Mouse (Mus musculus) neural tube, embryonic 14.5 days (tissue): ENCODE data around the gene Tspan2. TPM values are rescaled to one million over a fixed set of nuclear protein-coding genes. Genes with fewer than 3 reads are reported as not detected.

Source experiments
- ATAC-seq: fragments of 200-750 bp; cut with Nextera tagmentation; 2 replicates; pipeline ENCODE4 v1.8.0; 2017; ENCODE audit warnings: low read depth, mild to moderate bottlenecking, moderate TSS enrichment, moderate library complexity
- H3K27ac ChIP-seq: fragments of 300-500 bp; sonication (generic); 2 replicates; pipeline ENCODE4 v1.5.1; 2014; ENCODE audit warnings: low read depth, mild to moderate bottlenecking, control low read depth, low read length, moderate library complexity, mixed read lengths
- H3K27me3 ChIP-seq: fragments of 300-500 bp; sonication (generic); 2 replicates; pipeline ENCODE4 v1.6.1; 2014; ENCODE audit warnings: low read length; ENCODE audit not compliant: control insufficient read depth, insufficient read depth
- H3K36me3 ChIP-seq: fragments of 300-500 bp; sonication (generic); 2 replicates; pipeline ENCODE4 v1.6.1; 2014; ENCODE audit warnings: low read length, mixed read lengths; ENCODE audit not compliant: control insufficient read depth, insufficient read depth
- H3K4me1 ChIP-seq: fragments of 300-500 bp; sonication (generic); 2 replicates; pipeline ENCODE4 v1.6.1; 2014; ENCODE audit warnings: low read length; ENCODE audit not compliant: control insufficient read depth, insufficient read depth
- H3K4me2 ChIP-seq: fragments of 300-500 bp; sonication (generic); 2 replicates; pipeline ENCODE4 v1.6.1; 2014; ENCODE audit warnings: mild to moderate bottlenecking, low read depth, low read length, control low read depth
- H3K4me3 ChIP-seq: fragments of 300-500 bp; sonication (generic); 2 replicates; pipeline ENCODE4 v1.5.1; 2014; ENCODE audit warnings: low read depth, low read length, control low read depth, mixed read lengths
- H3K9ac ChIP-seq: fragments of 300-500 bp; sonication (generic); replicated peaks from 2 replicates; pipeline ENCODE4 v1.6.1; 2014; ENCODE audit warnings: low read depth, mild to moderate bottlenecking, control low read depth, low read length, mixed read lengths
- H3K9me3 ChIP-seq: fragments of 300-500 bp; sonication (generic); 2 replicates; pipeline ENCODE4 v1.6.1; 2016; ENCODE audit warnings: low read length; ENCODE audit not compliant: control insufficient read depth
- WGBS: fragments of 180-500 bp; shearing (Covaris S2); extraction: QIAGEN DNeasy Blood & Tissue Kit; methylation state at CpG from one replicate; pipeline ENCODE4 v1.1.7; 2014; 5-methylcytosine and 5-hydroxymethylcytosine counted together
- polyA plus RNA-seq: library from polyadenylated mRNA; unstranded; fragments of >200 nt; fragmentation: Nextera tagmentation; extraction: Ambion mirVana; gene quantifications from 2 replicates; pipeline ENCODE4 v1.2.1, GENCODE M21; 2014

Tspan2 gene
- polyA plus RNA-seq, 1 experiment from 2014 or later: 16.8 TPM

- Histone ChIP-seq H3K4me1 (no peaks in the 10 kb centered on the region), H3K4me2 (no peak overlapping the region), H3K27me3 (no peaks in the 10 kb centered on the region), H3K9ac (no peak overlapping the region), H3K27ac (no peak overlapping the region), H3K9me3 (no peaks in the 10 kb centered on the region), H3K36me3 (no peaks in the 10 kb centered on the region), H3K4me3 (no peak overlapping the region)
- 92% methylated on average over 4 of the region's 4 CpGs for WGBS
- no peak for ATAC-seq
These were observed 38.7 kb downstream of the Tspan2 start for GRCm38 (mm10) chr3:102773018-102773417.

- no peaks in the 10 kb centered on the region for H3K27me3 ChIP-seq
- no peak for ATAC-seq
- no peaks in the 10 kb centered on the region for H3K36me3 ChIP-seq
- no peak within 1 kb of the TSS for H3K9ac ChIP-seq
- no peak within 1 kb of the TSS for H3K4me2 ChIP-seq
- H3K9me3 ChIP-seq: no peaks in the 10 kb centered on the region
- H3K4me1 ChIP-seq: no peaks in the 10 kb centered on the region
- no peak within 1 kb of the TSS for H3K4me3 ChIP-seq
- no peak within 1 kb of the TSS for H3K27ac ChIP-seq
- WGBS: 69% methylated on average over 2 of the region's 2 CpGs
These were observed 48.3 kb downstream of the Tspan2 start, which contains the start of gene Tshb for GRCm38 (mm10) chr3:102782618-102783017. Gene Tshb, minus strand, starts transcription at chr3:102782718.

- Histone ChIP-seq H3K4me3 (no peak overlapping the region), H3K9ac (no peak overlapping the region), H3K4me1 (no peaks in the 10 kb centered on the region), H3K36me3 (no peaks in the 10 kb centered on the region), H3K27ac (no peak overlapping the region), H3K4me2 (no peak overlapping the region), H3K27me3 (no peaks in the 10 kb centered on the region), H3K9me3 (no peaks in the 10 kb centered on the region)
- 37% methylated on average over 4 of the region's 4 CpGs for WGBS
- ATAC-seq: no peak
These were observed 53.0 kb downstream of the Tspan2 start for GRCm38 (mm10) chr3:102787369-102787768.

- no peaks in the 10 kb centered on the region for H3K9me3 ChIP-seq
- H3K9ac ChIP-seq: no peak overlapping the region
- no peaks in the 10 kb centered on the region for H3K36me3 ChIP-seq
- no peaks in the 10 kb centered on the region for H3K4me1 ChIP-seq
- no peaks in the 10 kb centered on the region for H3K27me3 ChIP-seq
- H3K4me2 ChIP-seq: no peak overlapping the region
- ATAC-seq: no peak; the same call in 1 of the 2 replicates
- 3% methylated on average over 3 of the region's 3 CpGs for WGBS
- no peak overlapping the region for H3K4me3 ChIP-seq
- no peak overlapping the region for H3K27ac ChIP-seq
These were observed 69.6 kb downstream of the Tspan2 start for GRCm38 (mm10) chr3:102803937-102804336.

- Histone ChIP-seq H3K4me3 (no peak overlapping the region), H3K27ac (no peak overlapping the region), H3K27me3 (no peaks in the 10 kb centered on the region), H3K9me3 (no peaks in the 10 kb centered on the region), H3K4me1 (no peaks in the 10 kb centered on the region), H3K9ac (no peak overlapping the region), H3K4me2 (no peak overlapping the region), H3K36me3 (no peaks in the 10 kb centered on the region)
- 45% methylated on average over 1 of the region's 1 CpGs for WGBS
- no peak for ATAC-seq
These were observed 108.1 kb downstream of the Tspan2 start for GRCm38 (mm10) chr3:102842386-102842785.

GRCm38 (mm10) chr3:102848661-102849060 lies 114.3 kb downstream of the Tspan2 start:
- Histone ChIP-seq H3K9me3 (no peaks in the 10 kb centered on the region), H3K27me3 (no peaks in the 10 kb centered on the region), H3K4me3 (no peak overlapping the region), H3K4me2 (no peak overlapping the region), H3K36me3 (no peaks in the 10 kb centered on the region), H3K27ac (no peak overlapping the region), H3K4me1 (no peaks in the 10 kb centered on the region), H3K9ac (no peak overlapping the region)
- no peak for ATAC-seq

Other genes with a start within 250 kb of the Tspan2 start
- 0.08 and 0.58 TPM in 2 replicates for gene Tshb, start 48.2 kb downstream of the Tspan2 start, polyA plus RNA-seq
- not detected in 2 replicates for gene Sycp1, start 201.6 kb downstream of the Tspan2 start, polyA plus RNA-seq
- gene Nr1h5, start 229.6 kb downstream of the Tspan2 start, polyA plus RNA-seq: 0.13 TPM in 1 of 2 replicates, not detected in the other